Mouse (Mus musculus): ENCODE data around the gene Tmem176b.

- TF ChIP-seq CTCF (IDR thresholded peaks at IDR 0.05; ENCODE audit: borderline replicate concordance, insufficient read depth, low read length) (no peak), POLR2A (IDR thresholded peaks at IDR 0.05; ENCODE audit: low read depth, low read length) (no peak)
Observed at GRCm38 (mm10) chr6:48838321-48839080, 2.8 kb downstream of the Tmem176b start.

All from embryonic fibroblast, embryonic 13.5 days (primary cell).